Mouse (Mus musculus): ENCODE measurements around the gene Krt1.
A peak's percentile ranks its signal among the peaks of the same experiment; 100 is the strongest.

Krt1 gene

DNA sequence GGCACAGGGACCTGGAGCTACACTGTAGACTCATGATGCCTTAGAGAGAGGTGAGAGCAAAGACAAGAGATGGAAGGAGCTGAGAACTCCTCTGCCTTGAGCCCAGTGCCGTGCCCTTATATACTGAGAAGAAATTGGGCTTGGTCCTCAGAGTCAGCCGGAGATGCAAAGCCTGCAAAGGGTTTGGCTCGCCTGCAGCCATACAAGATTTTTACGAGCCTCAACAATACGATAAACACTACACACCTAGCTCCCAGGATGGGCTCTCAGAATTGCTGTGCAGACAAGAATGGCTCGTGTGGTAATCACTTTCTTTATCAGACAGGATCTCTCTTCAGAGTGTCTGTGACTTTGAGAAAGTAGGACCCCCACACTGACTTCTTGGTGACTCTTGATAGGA, at the start of gene Krt1:
Krt1 (minus strand) TSS at position 101 of the 400 bp plus-strand sequence.
- DNase-seq (ENCODE audit: low read depth), result no peak

DNA sequence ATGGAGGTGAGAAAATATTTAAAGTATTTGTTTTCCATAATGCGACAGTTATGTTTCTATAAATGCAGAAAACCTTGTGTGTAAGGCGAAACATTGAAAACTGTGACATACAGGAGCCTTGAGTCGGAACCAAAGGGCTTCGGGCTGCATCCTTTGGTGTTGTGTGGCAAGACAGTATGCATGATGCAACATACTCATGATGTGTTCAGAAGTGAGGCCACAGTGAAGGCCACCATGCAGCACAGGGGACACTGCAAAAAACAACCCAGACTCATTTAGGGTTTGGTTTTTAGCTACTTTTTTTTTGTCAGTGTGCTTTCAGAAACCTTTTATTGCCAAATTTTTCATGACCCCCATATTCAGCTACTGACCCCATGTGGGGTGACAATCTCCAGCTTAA, 44.6 kb upstream of the Krt1 start:
- no peak for DNase-seq (ENCODE audit: low read depth)

DNA sequence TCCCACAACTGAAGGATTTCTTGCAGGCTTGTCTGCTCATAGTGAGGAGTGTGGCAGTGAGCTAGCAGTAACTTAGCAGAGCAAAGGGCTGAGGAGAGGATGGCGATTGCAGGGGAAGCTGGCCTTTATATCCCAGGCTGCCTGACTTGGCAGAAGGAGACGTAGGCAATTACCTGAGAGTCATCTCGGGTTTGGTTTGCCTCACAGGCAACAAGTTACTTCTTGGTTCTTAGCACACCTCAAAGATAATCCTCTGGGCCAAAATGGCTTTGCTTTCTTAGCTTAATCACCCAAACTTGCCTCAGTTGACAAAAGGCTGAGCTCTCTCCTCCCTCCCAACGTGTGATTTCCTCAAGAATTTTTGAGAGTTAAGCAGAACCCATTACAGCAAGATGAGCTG, 42.2 kb upstream of the Krt1 start, which contains the start of gene Krt76:
Krt76 (minus strand) TSS at position 101 of the 400 bp plus-strand sequence.
- no peak for DNase-seq (ENCODE audit: low read depth)

DNA sequence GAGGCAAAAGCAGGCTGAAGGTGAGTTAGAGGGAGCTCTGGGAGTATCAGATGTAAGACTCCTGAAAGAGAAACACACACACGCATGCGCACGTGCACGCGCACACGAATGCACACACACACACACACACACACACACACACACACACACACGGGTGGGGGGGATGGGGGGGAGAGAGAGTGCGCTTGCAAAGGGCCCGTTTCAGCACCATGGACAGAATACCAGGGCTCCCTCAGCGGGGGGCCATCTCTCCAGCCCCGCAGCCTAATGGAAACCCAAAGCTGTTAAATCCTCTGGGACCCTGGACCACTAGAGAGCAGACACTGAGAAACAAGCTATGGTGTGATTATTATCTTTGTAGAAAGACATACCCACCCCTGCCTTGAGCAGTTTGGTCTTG, 29.2 kb upstream of the Krt1 start:
- no peak for DNase-seq (ENCODE audit: low read depth)

DNA sequence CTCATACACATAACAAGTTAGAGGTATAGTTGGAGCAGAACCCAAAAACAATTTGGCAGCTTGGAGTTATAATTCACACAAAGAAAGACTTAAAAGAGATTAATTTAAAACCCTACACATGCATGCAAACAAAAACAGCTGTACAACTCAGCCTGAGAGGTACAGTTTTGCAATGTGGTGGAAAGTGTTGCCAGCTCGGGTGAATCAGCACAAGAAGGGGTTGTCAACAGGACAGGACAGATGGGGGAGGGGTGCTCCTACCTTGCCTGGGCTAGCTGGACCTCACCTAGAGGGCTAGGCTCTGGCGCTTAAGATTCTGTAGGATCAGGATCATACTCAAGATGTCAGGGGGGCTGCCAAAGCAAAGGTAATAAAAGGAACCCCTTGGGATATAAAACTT, 27.4 kb upstream of the Krt1 start:
- DNase-seq (ENCODE audit: low read depth), result no peak

DNA sequence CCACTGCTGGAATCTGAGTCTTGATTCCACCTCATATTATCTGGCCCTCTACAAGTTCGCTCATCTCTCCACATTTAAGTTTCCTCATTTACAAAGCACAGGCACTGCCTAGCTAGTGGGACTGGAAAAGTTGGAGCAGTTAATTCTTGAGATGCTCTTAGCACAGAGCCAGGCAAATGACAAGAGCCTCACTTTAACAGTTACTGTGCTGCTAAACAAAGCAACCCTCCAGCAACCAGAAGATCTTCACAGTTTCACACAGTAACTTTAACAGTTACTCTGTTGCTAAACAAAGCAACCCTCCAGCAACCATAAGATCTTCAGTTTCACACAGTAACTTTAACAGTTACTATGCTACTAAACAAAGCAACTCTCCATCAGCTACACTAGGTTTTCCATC, 23.8 kb upstream of the Krt1 start:
- DNase-seq (ENCODE audit: low read depth), result no peak

DNA sequence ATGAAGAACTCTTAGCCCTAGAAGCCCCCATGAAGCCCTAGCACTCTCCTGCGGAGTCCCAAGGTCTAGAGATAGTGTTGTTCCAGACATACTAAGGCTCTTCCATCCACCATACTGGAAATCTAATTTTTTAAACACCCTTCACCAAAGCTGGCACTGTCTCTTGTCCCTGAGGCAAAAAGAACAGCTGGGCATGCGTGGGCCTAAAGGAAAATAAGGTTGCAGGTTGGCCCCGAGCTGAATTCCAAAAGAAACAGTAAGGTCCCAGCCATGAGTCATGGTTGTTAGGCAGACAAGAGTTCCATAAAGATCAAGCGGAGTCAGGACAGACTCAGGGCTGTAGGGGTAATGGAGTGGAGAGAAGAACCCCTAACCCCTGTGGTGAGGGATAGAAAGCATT, 22.6 kb upstream of the Krt1 start:
- no peak for DNase-seq (ENCODE audit: low read depth)

DNA sequence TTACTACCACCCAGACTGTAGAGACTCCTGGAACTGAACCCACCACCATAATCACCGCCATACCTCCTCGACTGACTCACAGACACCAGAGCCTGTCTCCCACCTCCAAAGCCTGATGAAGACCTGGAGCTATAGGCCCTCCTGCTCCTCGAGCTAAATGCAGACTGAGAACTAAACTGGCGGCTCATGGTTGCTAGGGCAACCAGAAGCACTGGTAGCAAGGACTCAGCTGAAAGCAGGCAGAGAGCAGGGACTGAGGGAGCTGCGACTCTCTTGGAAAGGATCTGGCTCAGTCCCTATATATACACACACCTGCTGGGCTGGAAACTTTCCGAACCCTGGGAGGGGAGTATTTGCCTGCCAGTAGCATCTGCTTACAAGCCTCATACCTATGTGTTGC, 18.8 kb upstream of the Krt1 start, which contains the start of gene Krt77:
Krt77 (minus strand) TSS at position 275 of the 400 bp plus-strand sequence.
- DNase-seq (ENCODE audit: low read depth), result no peak

DNA sequence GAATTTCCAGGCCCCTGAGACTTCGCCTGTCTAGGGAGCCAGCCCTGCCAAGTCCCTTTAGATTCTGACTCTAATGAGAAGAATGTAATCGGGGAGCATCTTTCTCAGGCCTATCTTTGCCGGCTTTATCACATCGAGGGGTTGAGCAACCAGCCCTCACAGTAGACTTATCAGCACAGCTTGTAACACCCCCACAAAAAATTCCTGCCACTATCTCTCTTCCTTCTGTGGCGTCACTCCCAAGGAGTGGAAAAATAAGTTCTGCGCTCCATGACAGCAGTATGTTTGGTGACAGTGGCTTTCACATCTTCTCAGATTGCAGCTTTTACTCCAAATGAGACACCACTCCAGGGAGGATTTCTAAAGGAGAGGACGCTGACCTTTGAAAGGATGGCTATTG, 16.2 kb upstream of the Krt1 start:
- no peak for DNase-seq (ENCODE audit: low read depth)

DNA sequence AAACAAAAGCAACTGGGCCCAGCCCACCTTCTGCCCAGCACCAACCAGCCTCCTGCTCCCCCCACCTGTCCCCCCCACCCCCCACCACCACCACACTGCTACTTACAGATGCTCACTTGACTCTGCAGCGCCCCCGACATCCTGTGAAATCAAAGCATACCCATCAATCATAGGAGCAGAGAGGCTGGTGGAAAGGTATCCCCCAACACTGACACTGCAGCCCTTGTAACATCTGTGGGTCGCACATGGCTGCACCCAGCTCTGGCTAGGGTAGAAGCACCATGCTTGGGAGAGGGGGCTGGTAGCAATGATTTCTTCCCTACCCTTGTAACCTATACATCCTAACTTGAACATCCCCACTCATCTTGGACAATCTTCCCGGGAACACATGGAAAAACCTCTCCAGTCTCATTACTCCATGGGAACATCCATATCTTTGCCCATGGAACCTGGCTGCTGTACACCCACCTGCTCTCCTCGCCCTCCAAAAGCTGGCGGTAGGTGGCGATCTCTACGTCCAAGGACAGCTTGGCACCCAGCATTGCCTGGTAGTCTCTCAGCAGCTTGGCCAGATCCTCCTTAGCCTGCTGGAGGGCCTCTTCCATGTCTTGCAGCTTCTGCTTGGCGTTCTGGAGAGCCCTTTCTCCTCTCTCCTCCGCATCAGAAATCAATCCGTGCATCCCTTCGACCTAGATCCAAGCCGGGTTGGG, 10.0 kb upstream of the Krt1 start:
- no peak for DNase-seq (ENCODE audit: low read depth)

DNA sequence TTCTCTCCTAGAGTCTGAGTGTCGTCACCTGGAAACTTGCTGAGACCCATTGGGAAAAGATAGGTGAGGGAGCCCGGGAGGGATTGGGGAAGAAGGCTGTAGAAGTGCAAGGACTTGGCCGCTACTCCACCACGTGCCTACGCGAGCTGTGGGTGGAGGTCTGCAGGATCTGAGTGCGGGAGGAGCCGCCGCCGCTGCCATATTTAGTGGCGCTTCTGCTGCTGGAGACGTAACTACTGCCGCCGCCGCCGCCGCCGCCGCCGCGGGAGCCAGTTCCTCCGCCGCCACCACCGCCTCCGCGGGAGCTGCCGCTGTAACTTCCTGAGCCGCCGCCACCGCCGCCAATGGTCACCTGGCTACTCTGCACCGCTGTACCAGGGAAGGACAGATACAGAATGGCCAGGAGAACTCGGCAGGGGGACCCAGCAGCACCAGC, 9.2 kb upstream of the Krt1 start:
- no peak for DNase-seq (ENCODE audit: low read depth)

DNA sequence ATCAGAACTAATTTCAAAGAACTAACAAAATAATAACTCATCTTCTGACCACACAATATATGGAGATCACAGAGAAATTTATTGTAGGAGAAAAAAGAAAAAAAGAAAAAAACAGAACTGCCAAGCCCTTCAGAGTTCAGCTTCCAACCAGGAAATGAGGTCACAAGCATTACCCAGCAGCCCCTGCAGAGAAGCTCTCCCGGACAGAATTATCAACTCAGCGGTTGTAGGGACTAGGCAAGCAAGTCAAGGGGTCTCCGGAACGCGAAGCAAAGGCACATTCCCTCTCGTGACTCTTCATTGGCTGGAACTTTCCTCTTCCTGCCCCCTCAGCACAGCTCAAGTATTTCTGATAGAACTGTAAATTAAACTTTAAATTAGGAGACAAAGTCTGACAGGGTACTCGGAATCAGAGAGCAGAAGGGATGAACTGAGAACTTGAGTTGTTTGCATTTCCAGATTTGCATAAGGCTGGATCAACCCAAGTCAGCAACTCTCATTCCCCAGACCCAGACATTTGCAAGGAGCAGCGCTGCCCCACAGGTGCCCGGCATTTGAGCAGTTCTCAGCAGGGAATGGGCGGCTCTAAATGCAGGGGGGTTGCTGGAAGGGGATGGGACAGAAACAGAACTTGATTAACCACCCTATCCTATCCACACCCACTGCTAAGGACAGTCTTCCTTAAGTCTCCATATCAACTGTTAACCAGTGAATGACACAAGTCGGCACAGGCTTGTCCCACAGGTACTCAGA, 8.3 kb upstream of the Krt1 start:
- DNase-seq (ENCODE audit: low read depth), result no peak

DNA sequence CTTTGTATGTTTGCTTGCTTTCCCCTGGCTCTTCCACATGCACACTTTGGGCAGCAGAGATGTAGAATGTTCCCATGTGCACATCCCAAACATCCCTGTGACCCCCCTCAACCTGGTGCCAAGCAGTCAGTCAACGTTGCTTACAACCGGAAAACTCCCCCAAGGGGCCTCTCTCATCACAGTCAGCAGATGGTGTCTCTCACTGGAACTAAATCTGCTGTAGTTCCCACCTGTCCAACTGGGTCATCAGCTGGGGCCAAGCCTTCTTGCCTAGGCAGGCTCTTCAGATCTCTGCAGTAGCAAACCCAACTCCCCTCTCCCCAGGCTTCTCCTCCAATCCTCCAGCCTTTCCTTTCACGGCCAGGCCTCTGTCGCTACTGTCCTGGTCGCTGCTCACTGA, 6.1 kb upstream of the Krt1 start:
- no peak for DNase-seq (ENCODE audit: low read depth)

DNA sequence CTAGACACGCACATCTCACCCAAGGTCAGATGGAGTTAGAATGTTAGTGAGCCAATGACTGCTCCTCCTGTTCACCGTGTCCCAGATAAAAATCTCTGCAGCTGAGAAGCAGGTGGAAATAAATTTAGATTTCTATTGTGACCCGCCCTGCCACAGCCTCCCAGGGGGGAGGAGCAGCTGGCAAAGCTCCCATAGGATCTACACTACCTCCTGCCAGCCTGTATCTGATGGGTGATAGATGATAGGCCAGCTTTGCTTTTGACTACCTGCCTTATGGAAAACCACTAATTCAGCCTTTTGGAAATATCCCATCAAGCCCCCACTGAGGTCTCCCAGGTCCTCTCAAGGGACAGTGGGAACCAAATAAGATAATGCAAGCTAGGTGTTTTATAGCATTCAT, 5.1 kb upstream of the Krt1 start:
- no peak for DNase-seq (ENCODE audit: low read depth)

DNA sequence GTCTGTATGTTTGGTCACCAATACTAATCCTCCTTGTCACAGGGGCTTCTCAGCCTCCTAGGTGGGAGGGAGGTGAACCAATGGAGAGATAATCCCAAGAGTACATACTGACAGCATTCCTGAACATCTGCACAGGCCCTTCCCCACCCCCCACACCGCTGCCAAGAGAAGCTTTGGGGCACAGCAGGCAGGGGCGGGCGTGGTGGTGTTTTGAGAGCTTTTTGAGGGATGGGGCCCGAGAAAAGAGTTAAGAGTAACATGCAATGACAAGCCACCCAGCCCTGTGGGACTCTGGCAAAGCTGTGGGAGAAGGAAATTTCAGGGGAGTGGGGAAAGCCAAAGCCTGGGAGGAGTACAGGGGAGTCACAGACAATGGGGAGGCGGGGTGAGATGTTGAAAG, 3.7 kb upstream of the Krt1 start:
- DNase-seq (ENCODE audit: low read depth), result no peak

DNA sequence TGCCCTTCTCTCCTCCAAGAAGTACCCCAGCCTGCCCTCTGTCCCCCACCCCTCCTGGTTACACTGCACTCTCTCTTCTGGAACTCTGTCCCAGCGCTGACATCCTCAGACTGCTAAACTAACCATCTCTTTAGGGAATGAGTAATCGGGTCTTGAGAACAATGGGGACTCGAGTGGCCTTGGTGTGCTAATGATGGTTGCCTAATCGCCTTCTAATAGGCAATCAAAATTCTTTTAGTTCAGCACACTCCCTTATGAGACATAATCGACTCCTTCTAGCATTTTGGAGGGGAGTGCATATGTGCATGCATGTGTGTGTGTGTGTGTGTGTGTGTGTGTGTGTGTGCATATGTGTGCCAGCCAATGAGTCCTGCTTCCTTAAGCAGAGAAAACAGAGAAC, 2.0 kb upstream of the Krt1 start:
- no peak for DNase-seq (ENCODE audit: low read depth)

DNA sequence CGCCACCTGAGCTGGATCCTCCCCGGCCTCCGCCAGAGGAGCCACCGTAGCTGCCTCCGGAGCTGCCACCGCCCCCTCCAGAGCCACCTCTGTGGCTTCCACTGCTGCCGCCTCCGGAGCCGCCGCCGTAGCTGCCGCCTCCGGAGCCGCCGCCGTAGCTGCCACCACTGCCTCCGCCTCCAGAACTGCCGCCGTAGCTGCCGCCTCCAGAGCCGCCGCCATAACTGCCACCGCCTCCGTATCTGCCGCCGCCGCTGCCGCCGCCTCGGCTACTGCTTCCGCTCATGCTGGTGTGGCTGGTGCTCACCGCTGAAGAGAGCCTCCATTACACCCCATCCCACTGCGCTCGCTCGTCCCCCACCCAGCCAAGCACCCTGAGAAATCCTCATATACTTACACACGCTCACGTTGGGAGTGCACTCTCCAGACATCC, 4.6 kb downstream of the Krt1 start:
- DNase-seq (ENCODE audit: low read depth), result no peak

DNA sequence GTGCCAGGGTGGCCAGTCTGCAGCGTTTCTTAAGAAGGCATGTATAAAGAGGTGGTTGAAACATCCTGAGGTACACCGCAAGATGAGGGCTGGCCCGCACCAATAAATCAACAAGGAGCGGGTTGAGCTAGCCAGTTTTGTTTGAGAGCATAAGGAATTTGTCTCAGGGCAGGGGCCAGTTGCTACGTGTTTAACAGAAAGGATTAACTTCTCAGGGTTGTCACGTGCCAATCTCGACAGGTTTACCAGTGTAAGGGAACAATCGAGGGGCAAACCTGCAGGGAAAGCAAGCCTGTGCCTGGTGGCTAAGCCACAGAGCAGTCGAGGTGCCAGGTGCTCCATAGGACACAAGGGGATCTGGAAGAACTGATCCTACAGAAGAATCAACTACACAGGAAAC, 7.4 kb downstream of the Krt1 start:
- DNase-seq (ENCODE audit: low read depth), result no peak

DNA sequence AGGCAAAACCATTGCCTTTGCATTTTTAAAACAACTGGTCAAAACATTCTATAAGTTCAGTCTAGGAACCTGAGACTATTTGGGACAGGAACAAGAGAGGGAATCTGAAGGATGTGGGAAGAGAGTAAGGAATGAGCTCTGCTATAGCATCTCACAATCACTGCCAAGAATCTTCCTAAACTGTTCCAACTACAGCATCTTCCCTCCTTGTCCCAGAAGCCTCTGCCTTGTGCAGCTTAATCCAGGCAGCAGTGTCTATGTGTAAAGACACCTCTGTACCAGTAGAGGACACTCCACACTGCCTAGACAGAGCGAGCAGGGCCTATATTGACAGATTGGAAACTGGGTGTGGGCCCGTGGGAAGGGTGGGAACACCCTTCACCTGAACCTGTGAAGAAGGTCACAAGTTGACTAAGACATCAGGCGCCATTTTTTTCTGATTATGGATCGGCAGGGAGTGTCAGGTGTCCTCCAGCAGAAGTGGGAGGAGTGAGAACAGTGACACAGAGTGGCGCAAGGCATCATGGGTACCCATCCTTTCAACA, 15.7 kb downstream of the Krt1 start:
- DNase-seq (ENCODE audit: low read depth), result peak; percentile 3

DNA sequence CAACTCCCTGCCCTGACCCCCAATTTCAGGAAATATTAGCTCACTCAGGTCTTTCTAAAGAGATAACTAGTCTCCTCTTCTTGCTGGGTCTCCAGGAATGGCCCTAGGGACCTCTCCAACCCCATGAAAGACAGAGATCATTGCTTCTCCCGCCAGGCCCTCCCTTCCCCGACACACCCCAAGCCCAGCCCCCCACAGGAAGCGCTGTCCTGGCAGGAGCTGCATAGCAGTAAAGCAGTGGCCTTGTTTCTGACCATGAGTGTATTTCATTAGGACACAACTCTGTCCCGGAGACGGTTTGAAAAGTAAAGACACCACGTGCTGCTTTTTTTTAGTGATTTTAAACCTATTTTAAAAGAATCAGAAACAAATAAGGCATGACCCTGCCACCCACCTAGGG, 17.5 kb downstream of the Krt1 start:
- no peak for DNase-seq (ENCODE audit: low read depth)

DNA sequence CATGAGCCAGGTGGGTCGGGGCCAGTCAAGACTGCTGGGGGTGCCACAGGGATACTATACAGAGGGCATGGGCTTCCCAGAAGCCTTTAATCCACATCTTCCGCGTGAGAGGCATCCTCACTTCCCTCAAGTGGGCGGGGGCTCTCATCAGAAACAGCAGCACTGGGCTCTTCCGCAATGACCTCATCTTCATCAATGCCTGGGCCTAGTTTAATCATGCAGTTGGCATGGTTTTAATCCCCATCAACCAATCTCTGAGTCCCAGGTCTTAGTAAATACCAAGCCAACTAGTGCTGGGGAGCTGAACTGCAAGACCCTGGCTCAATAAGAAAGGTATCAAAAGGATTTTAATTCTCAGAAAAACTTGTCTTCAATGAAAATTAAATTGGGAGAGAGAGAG, 21.2 kb downstream of the Krt1 start:
- DNase-seq (ENCODE audit: low read depth), result no peak

DNA sequence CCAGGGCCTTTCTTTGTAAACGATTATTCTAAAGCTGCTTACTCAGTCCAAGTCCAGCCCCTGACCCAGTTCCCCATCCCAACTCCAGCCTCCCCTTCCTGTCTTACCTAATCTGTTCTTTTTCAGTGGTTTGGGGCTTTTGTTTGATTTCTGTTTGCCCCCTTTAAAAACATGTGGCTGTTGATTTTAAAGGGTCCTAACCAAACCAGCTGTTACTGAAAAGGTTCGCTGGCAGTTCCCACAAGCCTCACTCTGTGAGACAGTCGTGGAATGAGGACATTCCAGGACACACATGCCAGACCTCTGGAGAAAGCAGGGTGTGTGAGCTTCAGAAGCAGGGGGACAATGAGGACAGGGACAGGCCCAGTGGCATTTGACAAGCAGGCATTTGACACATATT, 28.8 kb downstream of the Krt1 start:
- DNase-seq (ENCODE audit: low read depth), result no peak

DNA sequence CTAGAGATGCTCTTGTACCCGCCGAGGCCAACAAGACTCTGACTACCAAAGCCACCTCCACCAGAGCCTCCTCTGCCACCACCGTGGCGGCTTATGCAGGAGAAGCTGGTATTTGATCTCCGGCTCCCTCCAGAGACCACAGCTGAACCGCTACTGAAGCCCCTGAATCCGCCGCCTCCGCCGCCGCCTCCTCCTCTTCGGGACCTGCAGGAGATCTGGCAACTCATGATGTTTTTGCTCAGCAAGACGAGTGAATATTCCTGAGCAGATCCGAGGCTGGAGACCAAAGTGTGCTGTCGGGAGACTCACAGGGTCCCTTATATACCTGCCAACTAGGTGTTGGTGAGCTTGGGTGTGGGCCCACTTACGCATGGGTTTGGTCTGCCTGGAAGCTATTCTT, 32.7 kb downstream of the Krt1 start, which contains the start of gene Krt2:
Krt2 (minus strand) TSS at position 295 of the 400 bp plus-strand sequence.
- no peak for DNase-seq (ENCODE audit: low read depth)
